In genomic region chr19:5106074-5106473, GRCm38 (mm10) we compare ENCODE assay signal across 8 mouse cellular contexts. TPM values are rescaled to one million over a fixed set of nuclear protein-coding genes. Genes with fewer than 3 reads are reported as not detected.
A peak's percentile ranks its signal among the peaks of the same experiment; 100 is the strongest.
DNase-seq lines count a peak whose midpoint lies in the region; ATAC-seq and TF ChIP-seq lines count a peak whose summit lies in the region.

No protein-coding gene starts in this region.

- ATAC-seq in intestine, embryonic 16.5 days = no peak

- H3K27me3 ChIP-seq in intestine, embryonic 16.5 days (replicated peaks; ENCODE audit: control insufficient read depth, insufficient read depth, low read length) = no peaks in the 10 kb centered on the region

- H3K4me2 ChIP-seq in intestine, embryonic 16.5 days (ENCODE audit: low read depth, low read length) = peak overlapping the region; percentile 88

- H3K4me1 ChIP-seq in embryonic fibroblast, embryonic 13.5 days (ENCODE audit: control insufficient read depth, insufficient read depth, low read length) = peaks cover 5% of the 10 kb centered on the region
- H3K4me1 ChIP-seq in intestine, embryonic 16.5 days (ENCODE audit: control insufficient read depth, insufficient read depth, low read length) = peaks cover 20% of the 10 kb centered on the region

- no peak for TF ChIP-seq POLR2A in embryonic fibroblast, embryonic 13.5 days (IDR thresholded peaks at IDR 0.05; ENCODE audit: low read depth, low read length)

- DNase-seq in layer of hippocampus, adult 9-11 months = peak; percentile 20
- no peak for DNase-seq in layer of hippocampus, adult 11-12 months (ENCODE audit: low spot score)
- peak; percentile 27 for DNase-seq in lung, postnatal 14 days
- DNase-seq in retina, embryonic 14.5 days (ENCODE audit: low spot score) = no peak
- DNase-seq in frontal cortex, postnatal 14 days (ENCODE audit: low spot score in 2 of 2) = no peak
- no peak for DNase-seq in urinary bladder, postnatal 14 days (ENCODE audit: low spot score)

- WGBS in intestine, embryonic 16.5 days = 7% methylated on average over 9 of the region's 9 CpGs

- no peak for TF ChIP-seq CTCF in embryonic fibroblast, embryonic 13.5 days (IDR thresholded peaks at IDR 0.05; ENCODE audit: borderline replicate concordance, insufficient read depth, low read length)

- H3K36me3 ChIP-seq in intestine, embryonic 16.5 days (ENCODE audit: control insufficient read depth, insufficient read depth, low read length) = peaks cover 14% of the 10 kb centered on the region

- H3K9me3 ChIP-seq in intestine, embryonic 16.5 days (ENCODE audit: control insufficient read depth, low read length) = no peaks in the 10 kb centered on the region

- peak overlapping the region; percentile 94 for H3K27ac ChIP-seq in embryonic fibroblast, embryonic 13.5 days (ENCODE audit: insufficient read depth, low read length)
- peak overlapping the region; percentile 91 for H3K27ac ChIP-seq in intestine, embryonic 16.5 days (ENCODE audit: low read length)

- peak overlapping the region; percentile 95 for H3K9ac ChIP-seq in intestine, embryonic 16.5 days (ENCODE audit: low read depth, low read length)

- peak overlapping the region; percentile 84 for H3K4me3 ChIP-seq in embryonic fibroblast, embryonic 13.5 days (ENCODE audit: insufficient read depth, low read length)
- peak overlapping the region; percentile 85 for H3K4me3 ChIP-seq in intestine, embryonic 16.5 days (ENCODE audit: low read length)

RNA-seq across cellular contexts. Expression of gene Rab1b, which starts 0.8 kb away (rescaled TPM):
- polyA plus RNA-seq in embryonic fibroblast, embryonic 13.5 days (2011; ENCODE audit: insufficient read length, low read depth, missing spikeins) = 115 and 123 TPM in 2 replicates
- 241 and 244 TPM in 2 replicates for polyA plus RNA-seq in intestine, embryonic 16.5 days (2015; fragmentation: Nextera tagmentation; extraction: Ambion mirVana)

RNA-seq across cellular contexts. Expression of gene Cnih2, which starts 7.8 kb away (rescaled TPM):
- polyA plus RNA-seq in embryonic fibroblast, embryonic 13.5 days (2011; ENCODE audit: insufficient read length, low read depth, missing spikeins) = 4.7 and 5.2 TPM in 2 replicates
- 8.1 and 8.3 TPM in 2 replicates for polyA plus RNA-seq in intestine, embryonic 16.5 days (2015; fragmentation: Nextera tagmentation; extraction: Ambion mirVana)

RNA-seq across cellular contexts. Expression of gene Klc2, which starts 12.3 kb away (rescaled TPM):
- 20.1 and 24.2 TPM in 2 replicates for polyA plus RNA-seq in embryonic fibroblast, embryonic 13.5 days (2011; ENCODE audit: insufficient read length, low read depth, missing spikeins)
- polyA plus RNA-seq in intestine, embryonic 16.5 days (2015; fragmentation: Nextera tagmentation; extraction: Ambion mirVana) = 12.7 and 13.6 TPM in 2 replicates

RNA-seq across cellular contexts. Expression of gene Yif1a, which starts 17.7 kb away (rescaled TPM):
- polyA plus RNA-seq in embryonic fibroblast, embryonic 13.5 days (2011; ENCODE audit: insufficient read length, low read depth, missing spikeins) = 94.1 and 96.4 TPM in 2 replicates
- polyA plus RNA-seq in intestine, embryonic 16.5 days (2015; fragmentation: Nextera tagmentation; extraction: Ambion mirVana) = 155 and 176 TPM in 2 replicates

RNA-seq across cellular contexts. Expression of gene Tmem151a, which starts 20.7 kb away (rescaled TPM):
- polyA plus RNA-seq in embryonic fibroblast, embryonic 13.5 days (2011; ENCODE audit: insufficient read length, low read depth, missing spikeins) = 6.0 and 7.2 TPM in 2 replicates
- 4.7 and 5.1 TPM in 2 replicates for polyA plus RNA-seq in intestine, embryonic 16.5 days (2015; fragmentation: Nextera tagmentation; extraction: Ambion mirVana)

Comparison
In these comparisons a context has a peak if more than half of its experiments do, and no peak if none do; other contexts are left out.
1. DNase-seq: peak in layer of hippocampus, adult 9-11 months (single experiment) and lung, postnatal 14 days (single experiment); none in layer of hippocampus, adult 11-12 months (single experiment), retina, embryonic 14.5 days (single experiment), frontal cortex, postnatal 14 days (0 of 2) and urinary bladder, postnatal 14 days (single experiment).